8 mouse cellular contexts compared by ENCODE assay signal in the genomic region with DNA sequence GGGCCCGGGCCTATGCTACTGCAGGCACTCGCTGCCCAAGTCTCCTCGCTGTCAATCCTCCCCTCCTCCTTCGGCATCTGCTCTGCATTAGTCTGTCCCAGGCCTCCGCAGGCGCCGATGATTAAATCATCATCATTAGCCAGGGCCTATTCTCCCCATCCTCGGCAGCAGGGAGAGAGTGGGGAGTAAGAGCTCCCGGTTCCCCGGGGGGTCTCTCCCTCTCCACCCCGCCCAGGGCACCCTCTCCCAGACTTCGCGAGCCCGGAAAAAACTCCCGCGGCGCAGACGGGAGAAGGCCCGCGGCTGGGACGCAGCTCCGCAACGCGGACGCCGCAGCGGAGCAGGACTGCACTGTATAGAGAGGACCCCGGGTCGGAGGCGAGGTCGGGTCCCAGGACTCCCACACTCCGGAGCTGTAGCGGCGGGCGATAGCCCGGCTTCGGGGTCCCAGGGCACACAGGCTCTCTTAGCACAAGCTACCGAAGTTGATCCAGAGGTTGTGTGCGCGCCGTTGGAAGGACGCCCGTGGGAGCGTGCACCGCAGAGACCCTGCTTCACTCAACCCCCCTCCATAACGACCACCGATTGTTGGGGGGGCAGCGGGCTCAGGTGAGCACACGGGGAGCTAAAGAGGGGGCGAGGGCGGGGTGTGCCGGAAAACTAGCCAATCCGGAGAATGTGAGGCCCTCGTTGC. TPM values are rescaled to one million over a fixed set of nuclear protein-coding genes. Genes with fewer than 3 reads are reported as not detected.
DNase-seq lines count a peak whose midpoint lies in the region; ATAC-seq lines count a peak whose summit lies in the region.

A gene (plus strand): TSS at position 240 of the 694 bp plus-strand sequence.

- peak; percentile 75 for DNase-seq in cerebellum, adult 9-10 months
- no peak for DNase-seq in cerebellum, adult 8-10 months
- DNase-seq in urinary bladder, postnatal 36 days (ENCODE audit: low spot score in 2 of 2): peak; percentile 20 to 39
- no peak for DNase-seq in urinary bladder, postnatal 14 days (ENCODE audit: low spot score)
- DNase-seq in layer of hippocampus, adult 11-12 months (ENCODE audit: low spot score): peak; percentile 43
- peak; percentile 14 for DNase-seq in skeletal muscle tissue, adult 2 months (ENCODE audit: low read depth, low spot score)

- no peaks in the 10 kb centered on the region for H3K9me3 ChIP-seq in forebrain, embryonic 12.5 days
- no peaks in the 10 kb centered on the region for H3K9me3 ChIP-seq in liver, embryonic 16.5 days (replicated peaks; ENCODE audit: control insufficient read depth, low read length)

- under 1% methylated on average over 54 of the region's 54 CpGs for WGBS in forebrain, embryonic 12.5 days
- WGBS in liver, embryonic 16.5 days (ENCODE audit: insufficient replicate concordance): under 1% methylated on average over 54 of the region's 54 CpGs

- H3K4me1 ChIP-seq in forebrain, embryonic 12.5 days: peaks cover 20% of the 10 kb centered on the region
- H3K4me1 ChIP-seq in liver, embryonic 16.5 days (ENCODE audit: control insufficient read depth, low read depth, low read length): peaks cover 11% of the 10 kb centered on the region

- H3K36me3 ChIP-seq in forebrain, embryonic 12.5 days (replicated peaks): peaks cover 30% of the 10 kb centered on the region
- H3K36me3 ChIP-seq in liver, embryonic 16.5 days (ENCODE audit: control insufficient read depth, insufficient read depth): peaks cover 2% of the 10 kb centered on the region; the same call in 1 of the 2 replicates

- peak within 1 kb of the TSS; percentile 77 for H3K4me3 ChIP-seq in forebrain, embryonic 12.5 days (replicated peaks)
- H3K4me3 ChIP-seq in liver, embryonic 16.5 days (ENCODE audit: low read depth, low read length): peak within 1 kb of the TSS; percentile 87

- H3K27ac ChIP-seq in forebrain, embryonic 12.5 days: peak within 1 kb of the TSS; percentile 88
- H3K27ac ChIP-seq in liver, embryonic 16.5 days (ENCODE audit: low read length): peak within 1 kb of the TSS; percentile 83

- peak; percentile 86 for ATAC-seq in forebrain, embryonic 12.5 days (ENCODE audit: low FRiP score)
- peak; percentile 33 for ATAC-seq in liver, embryonic 16.5 days (ENCODE audit: low read depth)

- H3K27me3 ChIP-seq in forebrain, embryonic 12.5 days: peaks cover 56% of the 10 kb centered on the region
- H3K27me3 ChIP-seq in liver, embryonic 16.5 days (ENCODE audit: control insufficient read depth, insufficient read depth, low read depth, low read length): peaks cover 39% of the 10 kb centered on the region

- H3K4me2 ChIP-seq in forebrain, embryonic 12.5 days: peak within 1 kb of the TSS; percentile 98
- H3K4me2 ChIP-seq in liver, embryonic 16.5 days (ENCODE audit: low read depth, low read length): peak within 1 kb of the TSS; percentile 98

- H3K9ac ChIP-seq in forebrain, embryonic 12.5 days: peak within 1 kb of the TSS; percentile 81
- peak within 1 kb of the TSS; percentile 92 for H3K9ac ChIP-seq in liver, embryonic 16.5 days (ENCODE audit: low read depth, low read length)

RNA-seq across cellular contexts. Expression of the gene that starts here (rescaled TPM):
- 36.3 and 37.0 TPM in 2 replicates for polyA plus RNA-seq in forebrain, embryonic 12.5 days (2016; fragmentation: Nextera tagmentation; extraction: Ambion mirVana)
- 15.6 and 17.1 TPM in 2 replicates for polyA plus RNA-seq in liver, embryonic 16.5 days (2015; fragmentation: Nextera tagmentation; extraction: Ambion mirVana)

Comparison
In these comparisons a context has a peak if more than half of its experiments do, and no peak if none do; other contexts are left out.
1. DNase-seq: peak in cerebellum, adult 9-10 months (single experiment), urinary bladder, postnatal 36 days (2 of 2), layer of hippocampus, adult 11-12 months (single experiment) and skeletal muscle tissue, adult 2 months (single experiment); none in cerebellum, adult 8-10 months (single experiment) and urinary bladder, postnatal 14 days (single experiment).